Mouse (Mus musculus) adipocyte (in vitro differentiated cells): ENCODE results near the gene Zdhhc19.
A peak's percentile ranks its signal among the peaks of the same experiment; 100 is the strongest.
"Not testable (repeated sequence)": the region's sequence is repeated elsewhere in the genome, so short reads cannot be mapped to it uniquely, and the experiment has no call there.

ENCODE experiments used
- DNase-seq: peaks from one replicate; pipeline ENCODE4 v3.0.0-alpha.2; 2016; ENCODE audit warnings: low spot score

The Zdhhc19 gene

GRCm38 (mm10) chr16:32487234-32488111 is 8.6 kb upstream of the Zdhhc19 start, which contains the start of gene Slc51a:
Gene Slc51a, minus strand, starts transcription at chr16:32487879.
- no peak for DNase-seq

DNA sequence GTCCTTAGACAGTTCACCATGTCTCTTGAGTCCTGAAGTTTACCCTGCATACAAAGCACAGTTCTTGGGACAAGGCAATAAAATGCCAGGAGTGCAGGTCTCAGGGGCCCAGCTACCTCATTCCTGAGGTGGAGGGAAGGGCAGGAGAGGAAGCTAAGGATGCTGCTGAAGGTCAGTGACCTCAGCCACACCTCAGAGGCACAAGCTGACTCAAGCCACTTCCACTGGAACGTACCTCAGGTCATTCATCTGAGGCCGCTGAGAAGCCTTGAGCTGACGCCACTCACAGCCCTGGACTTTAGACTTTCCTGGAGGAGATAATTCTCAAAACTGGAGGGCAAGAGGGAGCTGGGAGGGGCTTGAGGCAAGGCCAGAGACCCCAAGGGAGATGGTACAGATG is 7.1 kb upstream of the Zdhhc19 start:
- DNase-seq = no peak

- not testable (repeated sequence) for DNase-seq
Measured at GRCm38 (mm10) chr16:32494371-32494770, 1.7 kb upstream of the Zdhhc19 start.

GRCm38 (mm10) chr16:32498996-32499395 is 2.9 kb downstream of the Zdhhc19 start:
- DNase-seq = no peak

DNA sequence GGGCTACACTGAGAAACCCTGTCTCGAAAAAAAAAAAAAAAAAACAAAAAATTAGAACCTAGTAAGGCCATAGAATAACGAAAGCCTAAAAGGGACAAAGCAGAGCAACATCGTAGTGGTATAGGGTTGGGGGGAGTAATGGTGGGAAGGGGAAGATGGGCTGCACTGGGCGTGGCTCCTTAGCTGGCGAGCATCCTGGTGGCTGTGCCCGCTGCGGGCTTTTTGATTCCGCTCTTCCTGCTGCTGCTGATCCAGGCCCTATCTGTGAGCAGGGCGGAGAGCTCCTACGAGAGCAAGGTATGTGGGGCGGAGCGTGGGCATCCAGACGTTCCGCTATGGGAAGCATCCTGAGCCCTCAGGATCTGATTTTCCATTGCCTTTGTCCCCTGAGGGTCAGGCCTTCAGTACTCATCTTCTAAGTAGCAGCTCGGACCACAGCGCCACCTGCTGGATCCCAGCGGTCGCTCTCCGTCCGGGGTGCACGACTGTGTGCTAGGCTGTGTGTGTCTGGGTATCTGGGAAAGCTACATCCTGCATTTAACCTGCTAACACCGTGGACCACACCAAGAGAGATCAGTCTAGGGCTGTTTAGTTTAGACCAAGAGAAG is 3.5 kb downstream of the Zdhhc19 start:
- peak; percentile 84 for DNase-seq

- no peak for DNase-seq
Measured at GRCm38 (mm10) chr16:32501459-32501858, 5.4 kb downstream of the Zdhhc19 start.

GRCm38 (mm10) chr16:32502621-32503335 is 6.7 kb downstream of the Zdhhc19 start:
- DNase-seq = no peak

GRCm38 (mm10) chr16:32503633-32504032 is 7.6 kb downstream of the Zdhhc19 start:
- DNase-seq = peak; percentile 56

DNA sequence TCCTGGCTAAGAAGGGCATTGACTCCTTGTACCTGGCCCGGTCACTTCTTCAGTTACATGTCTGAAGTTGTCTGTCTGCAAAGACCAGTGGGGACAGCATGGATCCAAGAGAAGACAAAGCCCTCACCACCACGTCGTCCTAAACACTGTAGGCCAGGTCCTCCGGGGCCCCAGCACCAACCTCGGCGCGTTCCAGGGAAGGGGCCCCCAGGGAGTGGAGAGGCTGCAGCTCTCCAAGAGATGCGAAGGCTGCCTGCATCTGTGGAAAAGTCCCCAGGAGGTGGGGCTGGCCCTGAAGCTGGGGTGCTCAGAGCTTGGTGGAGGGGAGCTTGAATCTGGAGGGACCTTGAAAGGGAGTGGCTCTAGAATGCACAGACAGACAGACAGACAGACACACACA is 10.2 kb downstream of the Zdhhc19 start:
- DNase-seq = no peak

- DNase-seq = no peak
Measured at GRCm38 (mm10) chr16:32506868-32507267, 10.8 kb downstream of the Zdhhc19 start.

- DNase-seq = no peak
Measured at GRCm38 (mm10) chr16:32507407-32507806, 11.3 kb downstream of the Zdhhc19 start.

- no peak for DNase-seq
Measured at GRCm38 (mm10) chr16:32508035-32508434, 12.0 kb downstream of the Zdhhc19 start.

DNA sequence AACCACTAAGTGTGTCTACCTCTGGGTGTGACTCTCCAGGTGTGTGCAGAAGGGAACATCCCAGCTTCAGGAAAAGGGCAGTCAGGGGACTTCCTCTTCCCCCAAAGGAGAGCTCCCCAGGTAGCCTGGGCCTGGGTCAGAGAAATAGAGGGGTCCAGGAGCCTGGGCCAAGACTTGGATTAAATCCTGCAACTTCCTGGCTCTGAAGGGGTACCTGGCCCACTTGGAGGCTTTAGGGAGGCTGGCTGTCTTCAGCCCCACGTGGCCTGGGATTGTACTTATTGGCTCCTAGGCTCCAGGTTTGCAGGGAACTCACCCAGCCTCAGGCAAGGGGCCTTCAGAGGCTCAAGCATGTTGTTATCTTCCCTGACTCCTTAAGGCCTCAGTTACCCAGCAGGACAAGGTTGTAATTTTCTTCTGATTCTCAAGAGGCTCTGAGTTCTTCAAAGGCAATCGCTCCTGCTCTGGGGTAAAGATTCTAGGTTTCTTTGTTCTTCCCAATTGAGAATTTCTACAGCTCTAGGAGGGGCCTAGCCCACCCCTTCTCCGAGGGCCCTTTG is 12.5 kb downstream of the Zdhhc19 start:
- no peak for DNase-seq

GRCm38 (mm10) chr16:32509066-32509942 is 13.2 kb downstream of the Zdhhc19 start:
- peak; percentile 63 for DNase-seq

- DNase-seq = no peak
Measured at GRCm38 (mm10) chr16:32510399-32511337, 14.6 kb downstream of the Zdhhc19 start.

- DNase-seq = no peak
Measured at GRCm38 (mm10) chr16:32511338-32511734, 15.3 kb downstream of the Zdhhc19 start.

DNA sequence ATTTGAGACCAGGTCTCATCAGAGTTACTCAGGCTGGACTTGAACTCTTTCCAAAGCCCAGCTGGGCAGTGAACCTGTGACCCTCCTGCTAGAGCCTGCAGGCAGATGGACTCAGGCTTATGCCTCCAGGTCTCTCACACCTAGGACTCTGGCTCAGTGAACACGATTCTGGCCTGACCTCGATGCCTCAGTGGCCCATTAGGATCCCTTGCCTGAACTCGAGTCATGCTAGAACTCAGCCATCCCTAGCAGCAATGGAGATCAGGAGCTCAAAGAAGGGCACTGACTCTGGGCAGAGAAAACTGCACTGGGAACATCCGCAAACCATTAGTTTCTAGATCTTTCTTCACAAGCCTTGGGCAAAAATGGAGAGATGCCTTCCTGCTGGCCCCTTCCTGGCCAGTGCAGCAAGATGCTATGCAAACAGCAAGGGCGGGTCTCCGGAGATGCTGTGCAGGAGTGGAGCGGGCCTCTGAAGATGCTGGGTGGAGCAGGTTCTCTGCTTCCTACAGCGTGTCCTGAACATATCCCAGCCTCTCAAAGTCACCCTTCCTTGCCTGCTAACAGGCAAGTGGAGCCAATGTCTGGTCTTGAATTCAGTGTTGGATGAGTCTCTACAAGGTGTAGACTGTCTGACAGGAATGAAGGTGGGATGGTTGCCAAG is 15.9 kb downstream of the Zdhhc19 start:
- DNase-seq = no peak

GRCm38 (mm10) chr16:32512921-32513320 is 16.9 kb downstream of the Zdhhc19 start:
- peak; percentile 71 for DNase-seq

- no peak for DNase-seq
Measured at GRCm38 (mm10) chr16:32513401-32513800, 17.3 kb downstream of the Zdhhc19 start.

GRCm38 (mm10) chr16:32513948-32514347 is 17.9 kb downstream of the Zdhhc19 start:
- DNase-seq = no peak
